Comparison of ENCODE assay signal across 8 mouse cellular contexts in genomic region chr8:13254019-13254418, GRCm38 (mm10). TPM values are rescaled to one million over a fixed set of nuclear protein-coding genes. Genes with fewer than 3 reads are reported as not detected.
DNase-seq lines count a peak whose midpoint lies in the region; ATAC-seq and TF ChIP-seq lines count a peak whose summit lies in the region.

Adprhl1 (minus strand) TSS chr8:13254162.

- WGBS in heart, embryonic 10.5 days = 23% methylated on average over 8 of the region's 8 CpGs
- 35% methylated on average over 8 of the region's 8 CpGs for WGBS in kidney, embryonic 16.5 days
- WGBS in liver, adult 2 months = 17% methylated on average over 8 of the region's 8 CpGs
- WGBS in stomach, embryonic 14.5 days = 39% methylated on average over 8 of the region's 8 CpGs

- no peaks in the 10 kb centered on the region for H3K79me2 ChIP-seq in liver, adult 2 months (ENCODE audit: control insufficient read depth, insufficient read depth, low read length)

- peak; percentile 85 for ATAC-seq in kidney, embryonic 16.5 days (ENCODE audit: low FRiP score, low TSS enrichment)
- peak; percentile 83 for ATAC-seq in stomach, embryonic 14.5 days (ENCODE audit: insufficient number of reproducible peaks, insufficient read depth, low FRiP score, low read depth)

- H3K27me3 ChIP-seq in heart, embryonic 10.5 days (ENCODE audit: insufficient read depth, poor library complexity, severe bottlenecking) = no peaks in the 10 kb centered on the region
- H3K27me3 ChIP-seq in kidney, embryonic 16.5 days (ENCODE audit: insufficient read depth, low read length) = no peaks in the 10 kb centered on the region
- no peaks in the 10 kb centered on the region for H3K27me3 ChIP-seq in liver, adult 2 months (ENCODE audit: control insufficient read depth, insufficient read depth, low read length)
- H3K27me3 ChIP-seq in stomach, embryonic 14.5 days (ENCODE audit: control insufficient read depth, insufficient read depth, low read length) = no peaks in the 10 kb centered on the region

- no peak within 1 kb of the TSS for H3K9ac ChIP-seq in kidney, embryonic 16.5 days (replicated peaks; ENCODE audit: low read length)
- H3K9ac ChIP-seq in liver, adult 2 months (ENCODE audit: low read depth, low read length) = no peak within 1 kb of the TSS
- H3K9ac ChIP-seq in stomach, embryonic 14.5 days (replicated peaks; ENCODE audit: low read depth, low read length) = no peak within 1 kb of the TSS

- no peak within 1 kb of the TSS for H3K4me3 ChIP-seq in bone marrow macrophage, adult 2 months (ENCODE audit: insufficient read depth, low read length)
- no peak within 1 kb of the TSS for H3K4me3 ChIP-seq in embryonic fibroblast, embryonic 13.5 days (ENCODE audit: insufficient read depth, low read length)
- peak within 1 kb of the TSS; percentile 56 for H3K4me3 ChIP-seq in heart, embryonic 10.5 days
- H3K4me3 ChIP-seq in kidney, embryonic 16.5 days (ENCODE audit: low read length) = no peak within 1 kb of the TSS
- H3K4me3 ChIP-seq in liver, adult 2 months (ENCODE audit: insufficient read depth, low read depth, low read length) = no peak within 1 kb of the TSS
- no peak within 1 kb of the TSS for H3K4me3 ChIP-seq in stomach, embryonic 14.5 days (ENCODE audit: low read depth, low read length)

- no peak within 1 kb of the TSS for H3K27ac ChIP-seq in bone marrow macrophage, adult 2 months (ENCODE audit: insufficient read depth, low read depth, low read length)
- H3K27ac ChIP-seq in embryonic fibroblast, embryonic 13.5 days (ENCODE audit: insufficient read depth, low read length) = no peak within 1 kb of the TSS
- peak within 1 kb of the TSS; percentile 92 for H3K27ac ChIP-seq in heart, embryonic 10.5 days
- H3K27ac ChIP-seq in kidney, embryonic 16.5 days (ENCODE audit: low read length) = no peak within 1 kb of the TSS
- H3K27ac ChIP-seq in liver, adult 2 months (replicated peaks; ENCODE audit: insufficient read depth, low read depth, low read length) = no peak within 1 kb of the TSS
- H3K27ac ChIP-seq in stomach, embryonic 14.5 days (ENCODE audit: low read length) = no peak within 1 kb of the TSS

- peak; percentile 67 for TF ChIP-seq CTCF in bone marrow macrophage, adult 2 months (IDR thresholded peaks at IDR 0.05; ENCODE audit: low read depth, low read length)
- TF ChIP-seq CTCF in embryonic fibroblast, embryonic 13.5 days (IDR thresholded peaks at IDR 0.05; ENCODE audit: borderline replicate concordance, insufficient read depth, low read length) = peak; percentile 92
- TF ChIP-seq CTCF in liver, adult 2 months (IDR thresholded peaks at IDR 0.05; ENCODE audit: low read depth, low read length) = peak; percentile 97

- H3K9me3 ChIP-seq in heart, embryonic 10.5 days = no peaks in the 10 kb centered on the region
- no peaks in the 10 kb centered on the region for H3K9me3 ChIP-seq in kidney, embryonic 16.5 days (ENCODE audit: low read length)
- no peaks in the 10 kb centered on the region for H3K9me3 ChIP-seq in stomach, embryonic 14.5 days (ENCODE audit: control insufficient read depth, low read depth, low read length)

- peaks cover 42% of the 10 kb centered on the region for H3K36me3 ChIP-seq in heart, embryonic 10.5 days
- peaks cover 6% of the 10 kb centered on the region for H3K36me3 ChIP-seq in kidney, embryonic 16.5 days (ENCODE audit: insufficient read depth, low read length)
- H3K36me3 ChIP-seq in liver, adult 2 months (ENCODE audit: control insufficient read depth, insufficient read depth, low read length) = no peaks in the 10 kb centered on the region
- peaks cover 7% of the 10 kb centered on the region for H3K36me3 ChIP-seq in stomach, embryonic 14.5 days (ENCODE audit: control insufficient read depth, insufficient read depth, low read length)

- H3K4me2 ChIP-seq in kidney, embryonic 16.5 days (replicated peaks; ENCODE audit: low read depth, low read length) = no peak within 1 kb of the TSS
- H3K4me2 ChIP-seq in stomach, embryonic 14.5 days (replicated peaks; ENCODE audit: low read depth, low read length) = no peak within 1 kb of the TSS

- DNase-seq in CD4-positive helper T cell, adult 2 months (ENCODE audit: low read depth, low spot score) = peak; percentile 48
- peak; percentile 91 for DNase-seq in heart, embryonic 10.5 days (ENCODE audit: low spot score)
- peak; percentile 89 for DNase-seq in liver, adult 2 months (ENCODE audit: extremely low read depth, low read depth, low spot score)
- DNase-seq in naive thymus-derived CD4-positive, alpha-beta T cell, adult 2 months (ENCODE audit: low read depth) = peak; percentile 65

- TF ChIP-seq POLR2A in bone marrow macrophage, adult 2 months (IDR thresholded peaks at IDR 0.05; ENCODE audit: borderline replicate concordance, low read depth, low read length) = no peak
- no peak for TF ChIP-seq POLR2A in embryonic fibroblast, embryonic 13.5 days (IDR thresholded peaks at IDR 0.05; ENCODE audit: low read depth, low read length)
- TF ChIP-seq POLR2A in liver, adult 2 months (IDR thresholded peaks at IDR 0.05; ENCODE audit: extremely low read depth, insufficient read depth, low read length) = no peak

- H3K4me1 ChIP-seq in bone marrow macrophage, adult 2 months (ENCODE audit: control insufficient read depth, insufficient read depth, low read length) = 0 out of 2 replicates have a peak, but pooled peaks cover 2% of the 10 kb centered on the region
- no peaks in the 10 kb centered on the region for H3K4me1 ChIP-seq in embryonic fibroblast, embryonic 13.5 days (ENCODE audit: control insufficient read depth, insufficient read depth, low read length)
- H3K4me1 ChIP-seq in heart, embryonic 10.5 days = peaks cover 28% of the 10 kb centered on the region
- H3K4me1 ChIP-seq in kidney, embryonic 16.5 days (ENCODE audit: insufficient read depth, low read length) = no peaks in the 10 kb centered on the region
- peaks cover 7% of the 10 kb centered on the region; the same call in 1 of the 2 replicates for H3K4me1 ChIP-seq in liver, adult 2 months (ENCODE audit: control insufficient read depth, insufficient read depth, low read length)
- H3K4me1 ChIP-seq in stomach, embryonic 14.5 days (ENCODE audit: control insufficient read depth, insufficient read depth, low read length) = no peaks in the 10 kb centered on the region

RNA-seq across cellular contexts. Expression of gene Adprhl1, which starts in this region (rescaled TPM):
- not detected in 2 replicates for polyA plus RNA-seq in bone marrow macrophage, adult 2 months (2012; ENCODE audit: insufficient read depth, insufficient read length, missing spikeins)
- polyA plus RNA-seq in embryonic fibroblast, embryonic 13.5 days (2011; ENCODE audit: insufficient read length, low read depth, missing spikeins) = not detected in 2 replicates
- 49.3 and 117 TPM in 2 replicates for polyA plus RNA-seq in heart, embryonic 10.5 days (2016; fragmentation: Nextera tagmentation; extraction: Ambion mirVana)
- polyA plus RNA-seq in kidney, embryonic 16.5 days (2015; fragmentation: Nextera tagmentation; extraction: Ambion mirVana) = 0.16 and 0.46 TPM in 2 replicates
- total RNA-seq in liver, adult 2 months (2014; rRNA removed) = 0.74 TPM in 1 of 2 replicates, not detected in the other
- not detected in 2 replicates for polyA plus RNA-seq in liver, adult 2 months (2012; rRNA removed)
- not detected in 2 replicates for polyA plus RNA-seq in stomach, embryonic 14.5 days (2014; fragmentation: Nextera tagmentation; extraction: Ambion mirVana)

Comparison
In these comparisons a context has a peak if more than half of its experiments do, and no peak if none do; other contexts are left out.
1. RNA of gene Adprhl1 (polyA plus RNA-seq): 49.3 to 117 TPM in heart, embryonic 10.5 days; 0.16 to 0.46 TPM in kidney, embryonic 16.5 days, not detected in embryonic fibroblast, embryonic 13.5 days, not detected in stomach, embryonic 14.5 days, not detected in bone marrow macrophage, adult 2 months and not detected in liver, adult 2 months; every median in the first group is over 10 times any median in the second.
2. Peak in ATAC-seq in kidney, embryonic 16.5 days; RNA of the gene not detected or under 1 TPM.
3. Peak in DNase-seq in liver, adult 2 months; RNA of the gene not detected or under 1 TPM.
4. Peak in ATAC-seq in stomach, embryonic 14.5 days; RNA of the gene not detected or under 1 TPM.
5. Peak in every context shown above with its lines, with median percentiles within 50 percentile points of each other: DNase-seq and CTCF ChIP-seq.